Mouse (Mus musculus) adrenal gland, postnatal 10 days (tissue): ENCODE measurements around the gene Fam69a. TPM values are rescaled to one million over a fixed set of nuclear protein-coding genes. Genes with fewer than 3 reads are reported as not detected.
"Not testable (repeated sequence)": the region's sequence is repeated elsewhere in the genome, so short reads cannot be mapped to it uniquely, and the experiment has no call there.

ENCODE experiments used
- DNase-seq: peaks from one replicate; pipeline ENCODE4 v3.0.0; 2021; ENCODE audit warnings: mixed read lengths
- total RNA-seq, 2 experiments: library from RNA; stranded (reverse); gene quantifications; 2 replicates each; pipeline ENCODE4 v1.2.3; 2021

Fam69a gene
- total RNA-seq, 2 experiments from 2014 or later = 18.0 to 18.5 TPM

DNA sequence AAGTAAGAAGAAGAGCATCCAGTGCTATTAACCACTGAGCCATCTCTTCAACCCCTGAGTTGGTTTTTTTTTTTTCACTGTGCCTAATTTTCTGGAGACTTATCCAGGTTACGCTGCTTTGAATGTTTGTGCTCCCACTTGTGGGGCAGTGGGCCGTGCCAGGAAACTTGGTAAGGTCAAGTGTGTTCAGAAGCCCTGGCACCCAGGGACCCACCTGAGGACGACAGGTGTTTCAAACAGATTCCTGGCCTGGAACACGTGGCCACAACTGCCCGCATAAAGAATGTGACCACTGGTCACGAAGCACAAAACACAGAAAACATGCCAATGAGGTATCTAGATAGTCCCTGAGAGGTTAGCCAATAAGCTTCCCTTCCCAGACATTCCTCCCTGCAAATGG lies 43.4 kb downstream of the Fam69a start:
- DNase-seq = no peak

DNA sequence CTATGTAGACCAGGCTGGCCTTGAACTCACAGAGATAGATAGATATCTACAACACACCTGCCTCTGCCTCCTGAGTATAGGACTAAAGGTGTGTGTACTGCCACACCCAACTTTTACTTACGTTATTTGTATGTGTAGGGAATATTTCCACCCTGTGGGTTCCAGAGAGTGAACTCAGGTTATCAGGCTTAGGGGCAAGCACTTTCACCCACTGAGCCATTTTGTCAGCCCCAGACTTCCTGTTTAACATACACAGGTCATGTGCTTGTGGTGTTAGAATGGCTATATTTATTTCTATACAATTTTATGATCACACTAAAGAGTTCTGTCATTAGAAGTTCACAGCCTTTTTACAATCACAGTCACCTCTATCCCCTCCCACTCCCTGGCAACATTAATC lies 43.9 kb downstream of the Fam69a start:
- DNase-seq = no peak

DNA sequence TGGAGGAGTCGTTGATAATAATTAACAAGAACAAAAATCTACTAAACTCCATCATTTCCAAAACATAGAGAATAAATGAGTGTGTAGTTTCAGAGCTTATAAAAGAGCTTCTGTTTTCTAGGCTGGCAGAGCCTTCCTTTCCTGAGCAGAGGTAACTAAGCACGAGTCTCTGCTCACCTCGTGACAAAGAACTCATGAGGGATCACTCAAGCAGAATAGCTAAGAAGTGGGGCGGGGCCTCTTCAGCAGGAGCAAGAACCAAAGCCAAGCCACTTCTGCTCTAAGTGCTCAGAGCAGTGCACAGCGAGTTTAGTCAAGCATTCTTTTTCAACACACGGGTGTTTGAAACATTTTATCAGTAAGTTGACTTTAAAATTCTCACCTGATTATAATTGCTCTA lies 45.7 kb downstream of the Fam69a start:
- no peak for DNase-seq

DNA sequence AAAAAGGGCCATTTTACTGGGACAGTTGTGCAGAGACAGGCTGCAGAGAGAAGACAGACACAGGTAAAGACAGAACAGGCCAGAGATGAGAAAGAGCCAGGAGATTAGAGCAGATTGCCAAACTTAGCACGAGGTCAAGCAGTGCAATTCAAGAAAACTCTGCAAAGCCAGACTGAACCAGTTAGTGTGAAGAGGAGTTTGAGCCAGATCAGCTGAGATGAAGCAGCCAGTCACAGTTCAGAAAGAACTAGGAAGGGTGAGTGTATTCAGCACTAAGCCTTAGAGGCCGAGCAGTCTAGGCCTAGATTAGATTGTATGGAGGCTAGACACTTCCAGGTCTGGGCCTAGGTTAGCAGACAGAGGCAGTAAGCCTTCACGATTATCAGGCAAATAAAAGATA lies 47.2 kb downstream of the Fam69a start:
- DNase-seq = no peak

DNA sequence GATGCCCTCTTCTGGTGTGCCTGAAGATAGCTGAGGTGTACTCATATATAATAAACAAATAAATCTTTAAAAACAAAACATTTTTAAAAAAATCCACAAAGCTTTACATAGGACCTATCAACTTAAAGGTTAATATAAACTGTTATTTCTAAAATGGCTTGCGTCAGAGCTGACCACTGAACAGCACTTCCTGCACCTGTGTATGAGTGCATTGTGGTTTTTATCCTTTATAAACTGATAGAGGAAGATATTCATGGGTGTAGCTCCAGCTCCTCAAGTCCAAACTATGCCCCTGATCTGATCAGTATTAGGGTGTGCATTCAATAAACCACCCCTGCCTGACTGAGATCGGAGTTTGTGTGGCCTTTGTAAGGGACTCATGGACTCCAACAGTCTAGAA lies 48.0 kb downstream of the Fam69a start:
- DNase-seq = no peak

DNA sequence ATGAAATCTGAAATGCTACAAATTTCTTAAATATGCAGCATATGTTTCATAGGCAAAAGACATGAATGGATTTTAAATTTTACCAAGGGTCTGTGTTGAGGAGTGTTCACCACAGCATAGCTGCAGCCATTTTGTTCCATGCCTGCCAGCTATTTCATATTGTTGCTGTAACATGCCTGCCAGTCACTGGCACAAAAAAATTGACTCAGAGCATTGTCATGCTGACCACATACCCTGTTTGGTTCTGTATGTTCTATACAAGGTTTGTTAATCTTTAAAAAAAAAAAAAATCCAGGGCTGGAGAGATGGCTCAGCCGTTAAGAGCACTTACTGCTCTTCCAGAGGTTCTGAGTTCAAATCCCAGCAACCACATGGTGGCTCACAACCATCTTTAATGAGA lies 48.4 kb downstream of the Fam69a start:
- not testable (repeated sequence) for DNase-seq

DNA sequence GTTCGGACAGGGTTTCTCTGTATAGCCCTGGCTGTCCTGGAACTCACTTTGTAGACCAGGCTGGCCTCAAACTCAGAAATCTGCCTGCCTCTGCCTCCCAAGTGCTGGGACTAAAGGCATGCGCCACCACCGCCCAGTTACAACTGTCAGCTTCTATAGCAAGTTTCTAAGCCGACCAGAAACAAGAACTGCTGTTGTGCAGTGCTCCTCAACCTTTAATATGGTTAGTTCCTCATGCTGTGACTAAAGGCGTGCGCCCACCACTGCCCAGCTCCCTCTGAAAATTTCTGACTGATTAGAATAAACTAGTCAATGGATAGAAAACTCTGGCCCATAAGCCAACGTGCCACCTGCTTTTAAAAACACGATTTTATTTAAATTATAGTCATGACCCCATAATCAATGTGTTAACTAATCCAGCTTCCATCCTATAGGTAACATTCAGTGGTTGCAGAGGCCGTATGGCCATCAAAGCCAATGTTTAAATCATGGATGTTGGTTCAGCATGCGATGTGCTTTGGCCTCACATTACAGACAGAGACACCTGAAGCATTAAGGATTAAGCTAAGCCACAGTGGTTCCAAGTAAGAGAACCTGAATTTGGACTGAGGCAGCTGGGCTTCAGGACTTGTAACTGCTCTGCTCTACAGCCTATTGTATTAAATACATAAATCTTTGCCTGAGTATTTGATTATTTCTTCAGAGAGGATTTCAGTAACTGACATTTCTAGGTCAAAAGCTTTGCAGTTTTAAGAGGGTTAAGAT lies 50.1 kb downstream of the Fam69a start:
- no peak for DNase-seq

DNA sequence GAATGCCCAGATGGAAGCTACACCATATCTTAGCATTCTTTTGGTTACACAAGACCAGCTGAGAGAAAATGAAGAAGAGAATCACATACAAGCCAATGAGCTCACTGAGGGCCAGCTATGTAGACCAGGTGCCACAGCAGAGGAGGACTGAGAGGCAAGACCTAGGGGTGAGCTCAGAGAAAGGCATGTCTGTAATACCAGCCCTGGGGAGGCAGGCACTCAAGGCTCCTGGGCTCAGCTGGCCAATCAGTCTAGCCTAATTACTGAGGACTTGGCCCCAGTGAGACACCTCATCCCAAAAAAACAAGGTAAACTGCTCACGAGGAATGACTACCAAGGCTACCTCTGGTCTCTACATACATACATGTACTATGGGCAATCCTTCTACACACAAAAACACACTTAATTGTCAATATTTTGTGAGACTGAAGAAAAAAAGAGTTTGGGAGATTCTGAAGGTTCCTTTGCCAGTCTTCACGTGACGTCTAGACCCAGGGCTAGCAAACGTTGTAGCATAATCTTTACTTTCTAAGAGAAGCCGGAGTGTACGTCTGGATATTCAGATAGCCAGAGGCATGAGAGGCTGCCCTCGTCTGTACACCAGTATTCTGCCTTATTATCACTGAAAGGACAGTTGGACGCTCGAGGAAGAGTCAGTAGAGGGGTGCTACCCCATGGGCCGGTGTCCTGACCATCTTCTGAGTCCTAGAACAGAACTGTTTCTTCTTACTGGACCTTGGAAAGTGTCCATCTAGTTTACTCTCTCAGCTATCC lies 51.9 kb downstream of the Fam69a start:
- no peak for DNase-seq

DNA sequence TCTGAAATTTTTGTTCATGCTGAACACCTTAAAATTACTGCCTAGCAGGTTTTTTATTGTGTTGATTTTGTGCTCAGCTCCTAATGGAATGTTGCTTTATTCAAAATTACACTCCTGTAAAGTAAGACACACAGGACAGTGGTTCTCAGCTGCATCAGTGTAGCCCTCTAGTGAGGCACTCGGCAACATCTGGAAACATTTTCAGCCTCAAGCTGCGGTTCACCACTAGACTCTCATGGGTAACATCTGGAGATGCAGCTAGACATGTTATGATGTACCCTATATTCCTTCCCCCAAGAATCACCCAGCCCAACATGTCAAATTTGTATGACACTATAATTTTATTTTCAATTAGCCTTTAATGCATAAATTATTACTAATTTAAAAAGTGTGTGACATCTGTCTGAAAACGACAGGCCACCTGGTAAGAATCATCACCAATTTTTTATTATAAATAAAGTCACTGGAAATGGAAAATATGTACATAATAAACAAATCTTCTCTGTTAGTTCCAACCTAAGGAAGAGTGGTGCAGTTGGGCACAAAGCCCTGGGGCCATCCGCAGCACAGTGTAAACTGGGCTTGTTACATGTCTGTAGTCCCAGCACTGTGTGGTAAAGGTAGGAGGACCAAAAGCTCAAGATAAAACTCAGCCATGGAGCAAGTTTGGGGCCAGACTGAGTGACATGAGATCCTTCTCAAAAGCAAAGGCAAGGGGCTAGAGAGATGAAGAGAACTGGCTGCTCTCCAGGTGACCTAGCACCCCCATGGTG lies 53.5 kb downstream of the Fam69a start:
- no peak for DNase-seq

DNA sequence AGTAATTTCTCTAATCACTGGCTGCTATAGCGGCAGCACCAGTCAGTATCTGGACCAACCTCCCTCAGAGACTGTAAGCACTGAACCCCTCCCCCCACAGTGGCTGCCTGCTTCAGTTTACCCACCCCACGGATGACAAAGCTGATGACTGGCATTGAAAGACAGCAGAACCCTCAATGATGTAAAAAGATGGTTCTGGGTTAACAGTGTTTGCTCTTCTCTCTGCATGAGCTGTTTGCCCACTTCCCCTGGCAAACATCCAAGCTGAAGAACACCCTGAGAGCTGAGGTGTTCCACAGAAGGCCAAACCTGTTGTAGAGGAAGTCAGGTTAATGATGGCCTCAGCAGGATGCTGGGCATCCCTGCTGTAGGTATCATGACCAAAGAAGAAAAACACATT lies 54.3 kb downstream of the Fam69a start:
- DNase-seq = no peak

DNA sequence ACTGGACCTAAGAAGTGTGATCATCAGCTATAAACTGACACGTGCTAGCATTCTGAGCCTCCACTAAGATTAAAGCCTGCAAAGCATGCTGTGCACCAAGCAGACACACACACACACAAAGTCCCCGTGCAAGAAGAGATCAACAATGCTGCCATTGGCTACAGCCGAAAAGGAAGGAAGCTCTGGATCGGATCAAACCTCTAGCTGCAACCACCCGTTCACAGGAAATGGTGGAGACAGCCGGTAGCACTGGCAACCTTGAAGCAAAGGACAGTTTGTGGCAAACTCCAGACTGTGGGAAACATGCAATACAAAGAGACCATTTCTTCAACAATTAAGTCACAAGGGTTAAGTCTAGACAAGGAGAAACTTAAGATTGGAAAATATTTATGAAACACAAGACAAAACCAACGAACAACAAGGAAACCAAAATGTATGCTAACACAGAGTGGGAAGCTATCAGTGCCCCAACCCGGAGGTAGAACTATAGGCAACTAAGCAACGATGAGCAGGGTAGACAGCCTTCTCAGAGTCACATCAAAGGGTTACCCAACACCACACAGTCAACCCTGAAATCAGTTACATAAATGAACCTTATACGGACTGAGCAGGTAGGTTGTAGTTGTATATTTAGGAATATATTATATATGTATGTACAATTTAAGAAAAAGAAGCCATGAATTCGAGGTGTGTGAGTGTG lies 60.2 kb downstream of the Fam69a start:
- DNase-seq = no peak

DNA sequence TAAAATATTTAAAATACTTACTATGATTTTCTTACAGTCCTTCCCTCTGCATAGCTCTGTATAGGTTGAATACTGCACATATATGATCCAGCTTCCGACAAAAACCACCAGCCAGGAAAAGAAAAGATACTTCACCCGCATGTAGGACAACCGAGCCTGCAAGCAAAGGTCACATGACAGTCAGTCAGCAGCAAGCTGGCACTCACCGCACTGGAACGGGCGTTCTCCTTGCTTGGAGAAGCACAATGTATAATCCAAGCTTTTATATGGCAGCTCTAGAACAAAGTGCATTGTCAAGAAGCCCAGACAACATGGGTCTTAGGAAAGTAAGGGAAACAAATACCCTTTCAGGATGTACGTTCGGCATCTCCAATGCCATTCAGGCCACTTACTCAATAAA lies 62.3 kb downstream of the Fam69a start:
- DNase-seq = no peak

DNA sequence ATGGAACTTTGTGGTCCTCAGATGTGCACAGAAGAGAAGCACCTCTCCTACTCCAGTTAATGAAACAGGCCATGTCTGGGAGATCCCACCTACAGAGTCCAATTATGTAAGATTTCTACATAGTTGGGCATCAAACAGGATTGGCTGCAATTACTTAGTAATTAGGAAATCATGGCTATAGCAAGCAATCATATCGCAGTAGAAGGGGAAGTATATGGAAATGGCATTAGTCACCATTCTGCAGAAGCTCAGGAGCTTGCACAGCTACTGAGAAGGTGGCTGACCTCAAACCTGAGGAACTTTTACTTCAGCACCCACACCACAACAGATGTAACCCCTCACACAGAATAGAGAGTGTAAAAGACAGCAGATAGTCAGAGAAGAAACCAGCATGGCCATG lies 64.0 kb downstream of the Fam69a start:
- no peak for DNase-seq

DNA sequence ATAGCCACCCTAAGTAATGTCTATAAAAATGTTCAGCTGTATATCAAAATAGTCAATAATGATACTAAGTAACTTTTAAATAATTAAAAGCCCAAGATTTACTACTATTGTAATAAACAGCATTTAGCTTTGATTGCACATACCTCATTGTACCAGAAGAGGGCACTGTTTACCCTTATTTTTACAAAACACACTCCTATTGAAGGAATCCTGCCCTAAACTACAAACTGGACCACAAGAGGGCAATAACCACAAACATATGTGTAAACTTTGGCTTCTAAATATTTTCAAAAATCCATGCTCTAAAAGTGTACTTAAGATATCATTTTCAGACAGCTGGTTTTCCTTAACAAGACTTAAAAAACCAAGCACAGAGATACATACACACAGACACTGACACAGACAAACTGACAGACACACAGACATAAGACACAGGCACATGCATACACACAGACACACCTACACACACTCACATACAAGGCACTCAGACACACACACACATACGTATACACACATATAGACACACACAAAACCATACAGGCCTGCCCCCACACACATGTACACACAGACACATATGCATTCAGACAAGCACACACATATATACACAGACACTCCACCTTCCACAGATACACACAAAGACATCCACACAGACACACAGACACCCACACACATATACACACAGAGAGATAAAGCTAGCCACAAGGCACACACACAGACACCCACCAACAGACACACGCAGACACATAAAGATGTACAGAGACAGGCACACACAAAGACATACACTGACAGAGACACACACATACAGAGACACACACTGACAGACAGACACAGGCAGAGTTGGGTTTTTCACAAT lies 65.3 kb downstream of the Fam69a start:
- DNase-seq = peak; percentile 51

DNA sequence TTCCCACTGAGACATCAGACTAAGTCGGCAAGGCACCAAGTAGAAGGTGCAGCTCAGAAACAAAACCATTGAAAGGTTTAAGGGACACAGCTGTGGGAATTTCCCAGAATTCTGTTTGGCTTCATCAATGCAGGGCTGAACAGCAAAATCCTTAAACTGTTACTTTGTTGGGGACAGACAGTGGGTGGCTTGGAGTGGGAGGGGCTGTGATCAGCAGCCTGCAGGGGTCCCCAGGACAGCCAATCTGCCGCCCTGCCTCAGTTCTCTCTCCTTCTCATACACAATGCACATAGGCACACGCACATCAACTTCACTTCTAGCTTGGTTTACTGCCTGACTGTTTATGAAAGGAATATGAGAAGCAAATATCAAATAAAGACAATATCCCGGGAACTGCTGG lies 71.6 kb downstream of the Fam69a start:
- DNase-seq = no peak

DNA sequence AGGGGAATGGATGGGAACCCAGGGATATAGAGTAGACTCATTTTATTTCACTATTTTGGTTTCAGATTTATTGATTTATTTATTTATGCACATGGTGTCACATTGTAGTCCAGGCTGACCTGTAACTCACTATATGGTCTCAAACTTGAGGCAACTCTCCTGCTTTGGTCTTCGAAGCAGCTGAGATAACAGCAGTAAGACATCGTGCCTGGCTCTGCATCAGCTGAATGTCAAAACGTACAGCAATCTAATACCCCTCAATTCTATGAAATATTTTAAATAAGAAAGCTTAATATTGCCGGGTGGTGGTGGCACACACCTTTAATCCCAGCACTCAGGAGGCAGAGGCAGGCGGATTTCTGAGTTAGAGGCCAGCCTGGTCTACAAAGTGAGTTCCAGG lies 75.9 kb downstream of the Fam69a start:
- no peak for DNase-seq

DNA sequence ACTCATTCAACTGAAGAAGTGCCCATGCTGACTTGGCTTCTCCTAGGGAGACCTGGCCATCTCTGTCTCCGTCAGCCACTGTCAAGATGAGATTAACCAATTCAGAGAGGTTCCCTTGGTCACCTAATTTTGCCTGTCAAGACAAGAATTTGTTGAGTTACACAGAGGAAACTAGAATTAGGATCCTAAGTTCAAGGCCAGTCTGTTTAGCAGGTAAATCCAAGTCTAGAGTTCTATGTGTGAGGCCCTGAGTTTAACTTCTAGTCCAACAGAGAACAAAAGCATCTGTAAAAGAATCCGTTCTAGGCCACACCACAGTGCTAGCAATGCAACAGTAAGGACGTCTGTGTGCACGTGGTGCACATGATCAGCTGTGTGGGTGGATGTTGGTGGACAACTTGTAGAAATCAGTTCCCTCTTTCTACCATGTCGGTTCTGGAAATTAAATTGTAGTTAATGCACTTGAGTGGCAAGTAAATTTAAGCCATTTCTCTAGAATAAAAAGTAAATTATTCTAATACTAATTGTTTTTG lies 76.7 kb downstream of the Fam69a start:
- DNase-seq = no peak

DNA sequence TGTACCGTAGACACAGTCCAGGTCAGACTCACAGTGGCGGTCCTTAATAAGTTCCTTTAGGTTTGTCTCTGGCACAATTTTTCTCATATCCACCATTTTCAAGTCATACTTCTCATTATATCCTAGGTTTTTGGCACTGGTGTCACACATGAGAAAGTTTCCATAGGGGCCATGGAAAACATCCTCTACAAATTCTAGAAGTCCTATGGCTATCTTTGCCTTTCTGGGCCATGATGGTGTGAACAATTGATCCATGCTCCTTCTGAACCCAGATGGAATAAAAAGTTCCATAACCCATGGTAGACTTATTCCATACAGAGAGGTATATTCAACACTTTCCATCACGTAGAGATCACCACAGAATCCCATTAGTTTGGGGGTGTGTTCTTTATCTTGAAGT lies 77.2 kb downstream of the Fam69a start:
- DNase-seq = no peak

DNA sequence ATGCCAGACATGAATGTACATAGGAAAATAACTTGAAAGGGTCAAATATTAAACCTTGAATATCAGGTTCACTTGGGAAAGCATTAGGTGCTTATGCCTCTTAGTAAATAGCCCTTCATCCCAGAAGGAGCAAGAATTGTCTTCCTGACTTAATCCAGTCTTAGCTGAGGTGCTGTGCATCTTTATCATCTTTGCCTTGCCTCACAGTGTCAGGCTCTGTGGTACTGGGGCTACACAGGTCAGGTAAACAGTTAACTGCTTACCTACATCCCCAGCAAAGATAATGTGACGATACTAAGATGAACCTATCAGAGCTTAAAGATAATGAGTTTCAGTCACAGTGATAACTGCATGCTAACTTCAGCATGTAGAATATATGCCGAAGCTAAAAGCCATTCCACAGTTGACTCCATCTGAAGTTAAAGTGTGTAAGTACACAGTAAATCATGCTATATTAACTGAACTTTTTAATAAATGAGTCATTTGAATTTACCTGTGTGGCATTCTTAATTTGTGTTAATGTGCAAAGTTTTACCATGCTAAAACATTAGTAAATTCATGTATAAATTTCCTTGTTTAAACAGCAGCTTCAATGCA lies 78.3 kb downstream of the Fam69a start:
- no peak for DNase-seq

DNA sequence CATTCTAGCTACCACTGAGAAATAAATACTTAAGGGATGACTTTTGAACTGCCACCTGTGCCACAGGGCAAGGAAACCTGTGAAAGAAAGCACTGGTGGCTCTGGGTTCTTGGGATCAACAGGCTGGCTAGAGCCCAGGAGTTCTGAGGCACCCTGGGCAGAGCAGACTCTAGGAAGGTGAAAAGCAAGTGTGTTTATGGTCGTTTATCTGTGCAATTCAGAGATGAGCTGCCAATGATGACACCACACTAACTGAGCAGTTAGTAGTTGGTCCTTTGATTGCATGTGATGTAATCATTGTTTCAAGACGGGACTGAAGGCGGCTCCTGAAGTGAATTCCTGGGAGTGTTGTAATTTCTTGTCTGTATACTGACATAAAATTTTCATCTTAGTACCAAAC lies 82.6 kb downstream of the Fam69a start:
- no peak for DNase-seq
